Mouse (Mus musculus): ENCODE measurements at regions not wholly inside any gene's neighbourhood (a gene's known extent, or its start where the extent isn't known, plus 50 kb on each side); places are given as distances from the start of the nearest gene placed in this dataset.
"Not testable (repeated sequence)": the region's sequence is repeated elsewhere in the genome, so short reads cannot be mapped to it uniquely, and the experiment has no call there.

DNA sequence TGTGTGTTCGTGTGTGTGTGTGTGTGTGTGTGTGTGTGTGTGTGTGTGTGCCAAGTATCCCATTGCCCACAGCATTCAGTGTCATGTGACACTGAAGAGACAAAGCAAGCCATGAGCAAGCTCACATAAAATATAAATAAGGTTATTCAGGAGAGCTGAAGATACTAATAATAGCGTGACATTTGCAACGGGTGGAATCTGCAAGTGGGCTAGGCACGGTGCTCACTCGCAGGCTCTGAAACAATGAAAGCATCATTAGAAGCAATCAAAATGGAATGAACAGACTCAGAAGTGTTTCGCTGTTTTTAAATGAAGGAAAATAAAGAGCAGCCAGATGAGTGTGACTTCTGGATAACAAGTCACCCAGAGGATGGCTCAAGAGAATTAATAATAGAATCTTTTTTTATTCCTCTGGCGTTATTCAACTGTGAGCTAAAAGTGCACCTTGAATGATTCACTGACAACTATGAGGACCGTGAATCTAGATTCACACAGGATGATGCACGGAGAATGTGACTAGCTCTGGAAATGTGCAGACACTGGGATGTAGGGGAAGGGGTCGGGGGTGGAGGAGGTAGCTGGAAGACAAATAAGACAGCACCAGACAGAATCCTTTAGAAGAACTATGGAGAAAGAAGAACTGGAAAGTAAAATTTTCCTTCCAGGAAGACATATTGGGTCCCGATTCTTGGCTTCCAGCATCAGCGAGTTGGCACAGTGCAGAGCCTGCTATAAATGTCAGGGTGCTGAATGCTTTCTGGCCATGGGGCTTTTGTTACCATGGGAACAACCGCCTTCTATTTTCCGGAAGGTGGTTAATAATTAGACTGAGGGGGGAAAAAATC lies 55.3 kb downstream of the Actbl2 start:
- DNase-seq: no peak

DNA sequence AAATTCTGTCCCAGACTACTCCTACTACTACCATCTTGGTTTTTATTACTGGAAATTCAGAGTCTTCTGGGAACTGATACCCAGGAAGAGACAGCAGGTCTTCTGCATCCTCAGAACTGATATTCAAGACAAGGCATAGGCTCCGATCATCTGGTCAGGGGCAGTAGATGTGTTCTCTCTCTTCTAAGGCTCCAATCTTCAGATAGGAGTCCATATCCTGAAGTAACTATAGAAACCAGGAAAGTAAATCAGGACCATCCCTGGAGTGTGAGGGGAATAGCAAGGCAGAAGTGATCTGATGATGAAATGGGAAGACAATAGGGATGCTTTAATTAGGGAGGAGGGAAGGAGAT lies 55.9 kb downstream of the Actbl2 start:
- DNase-seq: no peak

DNA sequence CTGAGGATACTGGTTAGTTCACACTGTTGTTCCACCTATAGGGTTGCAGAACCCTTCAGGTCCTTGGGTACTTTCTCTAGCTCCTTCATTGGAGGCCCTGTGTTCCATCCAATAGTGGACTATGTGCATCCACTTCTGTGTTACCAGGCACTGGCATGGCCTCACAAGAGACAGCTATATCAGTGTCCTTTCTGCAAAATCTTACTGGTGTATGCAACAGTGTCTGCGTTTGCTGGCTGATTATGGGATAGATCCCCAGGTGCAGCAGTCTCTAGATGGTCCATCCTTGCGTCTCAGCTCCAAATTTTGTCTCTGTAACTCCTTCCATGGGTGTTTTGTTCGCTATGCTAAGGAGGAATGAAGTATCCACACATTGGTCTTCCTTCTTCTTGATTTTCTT lies 58.7 kb downstream of the Actbl2 start:
- DNase-seq: not testable (repeated sequence)

DNA sequence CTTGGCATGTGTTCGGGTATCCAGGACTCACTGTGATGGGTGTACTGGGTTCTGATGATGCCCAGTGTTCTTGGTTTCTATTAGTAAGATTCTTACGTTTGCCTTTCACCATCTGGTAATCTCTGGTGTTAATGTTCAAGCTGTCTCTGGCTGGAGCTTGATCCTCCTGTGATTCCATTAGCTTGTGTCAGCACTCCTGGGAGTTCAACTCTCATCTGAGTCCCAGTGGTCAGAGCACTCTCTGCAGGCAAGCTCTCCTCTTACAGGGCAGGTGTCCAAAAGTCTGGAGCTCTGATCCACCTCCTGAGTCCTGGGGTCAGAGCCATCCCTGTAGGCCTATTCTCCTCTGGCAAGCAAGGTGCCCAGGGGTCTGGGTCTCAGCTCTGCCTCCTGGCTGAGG lies 63.1 kb downstream of the Actbl2 start:
- peak; percentile 35 for DNase-seq

DNA sequence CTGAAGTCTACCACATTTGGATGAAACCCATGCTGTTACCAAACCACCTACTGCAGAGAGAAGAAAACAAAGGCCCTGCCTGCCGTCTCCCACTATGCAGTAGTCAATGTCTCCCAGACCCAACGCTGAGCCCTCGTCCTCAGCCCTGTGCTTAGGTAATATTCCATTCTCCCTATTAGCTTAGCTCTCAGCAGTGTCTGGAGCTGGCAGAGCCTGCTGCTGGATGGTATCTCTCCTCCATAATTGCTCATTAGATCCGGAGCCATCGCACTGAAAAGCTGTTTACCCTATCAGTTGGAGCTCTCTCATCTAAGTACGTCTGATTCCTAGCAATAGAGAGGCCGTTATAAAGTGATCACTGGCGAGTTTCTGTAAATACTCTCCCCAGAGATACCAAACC lies 68.4 kb downstream of the Actbl2 start:
- DNase-seq: no peak

DNA sequence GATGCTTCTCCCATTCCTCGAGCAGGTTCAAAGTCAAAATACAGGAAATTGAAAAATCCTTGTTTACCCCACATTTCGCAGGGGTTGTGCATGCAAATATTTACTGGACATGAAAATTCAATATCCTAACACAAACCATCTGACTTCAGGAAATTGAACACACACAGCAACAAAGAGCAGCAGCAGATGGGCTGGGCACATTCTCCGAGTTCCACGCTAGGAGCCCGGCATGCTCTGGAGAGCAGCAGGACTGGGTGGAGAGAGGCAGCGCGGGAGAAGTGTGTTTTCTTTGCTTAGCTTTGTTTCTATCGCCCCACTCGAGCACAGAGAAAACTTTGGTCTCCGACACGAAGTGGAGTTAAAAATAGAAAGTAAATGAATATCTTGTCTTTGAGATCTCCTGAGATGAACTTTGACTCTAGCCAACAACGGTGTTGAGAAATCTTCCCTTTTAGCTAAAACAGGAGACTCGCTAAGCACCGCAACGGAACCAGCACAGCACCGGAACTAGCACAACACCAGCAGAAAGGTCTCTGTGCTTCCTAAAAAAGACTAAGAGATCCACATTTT lies 71.4 kb downstream of the Actbl2 start:
- DNase-seq: peak; percentile 7

DNA sequence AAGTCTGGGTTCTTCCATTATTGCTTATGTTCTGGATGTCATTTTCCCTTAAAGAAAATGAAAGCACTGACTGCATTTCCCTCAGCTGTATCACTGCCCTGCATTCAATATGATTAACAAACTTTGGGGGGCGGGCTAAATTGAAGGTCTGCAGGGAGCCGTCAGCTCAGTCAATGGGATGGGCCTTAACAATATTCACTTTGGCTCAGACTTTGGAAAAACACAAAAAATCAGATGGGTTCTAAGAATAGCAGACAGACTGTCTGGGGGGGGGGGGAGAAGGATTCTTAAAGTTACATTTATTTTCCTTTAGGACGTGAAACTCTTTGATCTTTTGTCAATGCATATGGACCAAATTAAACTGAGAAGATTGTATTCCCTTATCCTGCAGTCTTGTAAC lies 78.2 kb downstream of the Actbl2 start:
- DNase-seq: no peak

DNA sequence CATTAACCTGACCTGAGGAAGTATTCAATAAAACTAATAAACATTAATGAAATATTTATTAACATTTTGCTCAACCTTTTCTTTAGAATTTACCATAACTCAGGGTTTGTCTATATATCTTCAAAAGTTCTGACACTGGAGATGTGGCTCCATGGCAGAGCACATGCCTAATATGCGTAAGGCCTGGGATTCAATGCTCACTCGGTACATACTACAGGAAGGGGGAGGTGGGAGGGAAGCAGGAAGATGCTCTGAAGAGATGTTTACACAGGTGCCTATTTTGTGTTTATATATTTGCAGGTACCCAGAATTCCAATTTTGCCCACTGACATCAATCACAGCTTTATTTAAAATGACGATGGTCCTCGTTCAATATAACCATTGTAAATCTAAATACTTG lies 79.0 kb downstream of the Actbl2 start:
- no peak for DNase-seq

DNA sequence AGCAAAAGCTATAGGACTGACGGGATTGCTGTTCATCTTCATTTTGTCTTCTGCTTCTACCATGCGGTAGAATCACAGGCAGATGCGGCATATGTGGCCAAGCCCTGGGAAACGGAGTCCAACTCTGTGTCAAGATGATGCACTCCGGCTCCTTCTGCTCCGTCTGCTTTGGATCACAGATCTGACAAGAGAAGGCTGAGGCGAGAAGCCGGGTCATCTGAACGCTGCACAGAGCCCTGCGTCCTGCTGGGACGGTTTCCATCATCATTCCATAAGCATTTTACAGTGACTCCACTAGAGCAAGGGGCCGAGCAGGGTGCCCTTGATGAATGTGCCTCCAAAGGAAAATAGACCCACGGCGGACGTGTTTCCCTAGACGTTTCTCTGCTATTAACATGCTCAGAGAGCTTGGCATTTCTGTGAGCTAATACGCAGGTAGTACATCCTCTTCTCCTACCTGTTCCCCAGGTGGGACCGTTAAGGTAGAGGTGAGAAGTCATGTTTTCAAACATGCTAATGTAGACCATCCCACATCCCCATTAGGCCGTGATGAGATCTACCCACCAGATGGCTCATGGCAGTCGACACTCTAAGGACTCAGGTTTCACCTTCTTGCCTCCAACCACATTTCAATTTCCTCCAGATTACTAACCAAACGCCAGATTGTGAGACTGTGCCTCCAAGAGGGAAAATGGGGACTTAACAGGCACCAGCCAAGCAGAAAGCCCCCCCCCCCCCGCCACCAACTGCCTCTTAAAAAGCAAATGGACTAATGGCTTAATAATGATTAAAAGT lies 79.6 kb downstream of the Actbl2 start:
- no peak for DNase-seq

DNA sequence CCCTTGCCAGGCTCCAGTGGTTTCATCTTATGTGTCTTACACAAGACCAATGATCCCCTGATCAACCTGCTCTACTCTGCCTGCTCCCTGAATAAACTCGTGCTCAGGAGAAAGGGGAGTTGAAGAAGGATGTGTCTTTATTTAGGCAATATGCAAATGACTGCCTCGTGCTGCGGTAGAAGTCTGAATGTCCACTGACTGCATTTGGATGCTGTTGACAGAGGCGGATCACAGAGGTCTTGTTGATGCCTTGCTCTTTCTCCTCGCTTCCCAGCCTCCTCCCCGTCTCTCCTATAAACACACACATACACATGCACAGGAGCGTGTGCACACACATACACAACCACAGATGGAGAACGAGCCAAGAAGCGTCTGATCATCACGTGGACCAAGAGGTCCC lies 90.2 kb downstream of the Actbl2 start:
- no peak for DNase-seq

DNA sequence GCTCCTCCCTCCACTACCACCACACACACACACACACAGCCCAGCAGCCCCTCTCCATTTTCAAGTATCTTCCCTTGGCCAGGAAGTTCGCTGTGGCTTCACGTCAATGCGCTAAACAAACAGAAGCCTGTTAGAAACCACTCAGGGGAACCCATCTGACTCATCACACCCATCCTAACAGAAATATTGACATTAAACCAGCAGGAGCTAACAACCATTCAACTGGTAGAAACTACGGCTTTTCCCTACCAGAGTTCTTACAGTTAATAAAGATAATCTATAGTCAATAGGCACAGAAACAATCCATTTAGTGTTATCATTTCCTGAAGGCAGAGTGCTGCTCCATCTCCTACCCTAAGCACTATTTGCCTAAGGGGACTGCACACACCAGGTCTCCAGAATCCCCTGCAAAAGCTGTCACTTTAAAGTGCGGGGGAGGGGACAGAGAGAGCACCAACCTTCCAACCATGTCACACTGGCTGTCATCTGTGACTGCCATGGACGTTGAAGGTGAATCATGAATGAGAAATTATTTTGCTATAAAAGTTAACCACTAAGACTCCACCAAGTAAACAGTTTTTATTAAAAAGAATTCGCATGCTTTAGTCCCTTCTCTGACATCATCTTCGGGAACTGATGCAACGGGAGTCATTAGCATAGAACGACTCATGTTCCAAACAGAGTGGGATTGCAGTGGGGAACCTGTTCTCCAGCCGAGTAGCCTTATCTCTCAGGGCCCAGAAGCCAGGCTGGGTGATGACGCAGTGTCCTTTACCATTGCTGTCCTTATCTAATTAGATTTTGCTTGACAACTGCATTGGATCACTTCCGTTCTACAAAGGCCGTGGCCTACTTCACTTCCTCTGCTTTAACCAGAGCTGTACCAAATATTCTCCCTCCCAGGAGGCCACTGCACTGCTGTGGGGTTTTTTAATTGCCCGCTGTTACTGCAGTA lies 91.0 kb downstream of the Actbl2 start:
- no peak for DNase-seq

DNA sequence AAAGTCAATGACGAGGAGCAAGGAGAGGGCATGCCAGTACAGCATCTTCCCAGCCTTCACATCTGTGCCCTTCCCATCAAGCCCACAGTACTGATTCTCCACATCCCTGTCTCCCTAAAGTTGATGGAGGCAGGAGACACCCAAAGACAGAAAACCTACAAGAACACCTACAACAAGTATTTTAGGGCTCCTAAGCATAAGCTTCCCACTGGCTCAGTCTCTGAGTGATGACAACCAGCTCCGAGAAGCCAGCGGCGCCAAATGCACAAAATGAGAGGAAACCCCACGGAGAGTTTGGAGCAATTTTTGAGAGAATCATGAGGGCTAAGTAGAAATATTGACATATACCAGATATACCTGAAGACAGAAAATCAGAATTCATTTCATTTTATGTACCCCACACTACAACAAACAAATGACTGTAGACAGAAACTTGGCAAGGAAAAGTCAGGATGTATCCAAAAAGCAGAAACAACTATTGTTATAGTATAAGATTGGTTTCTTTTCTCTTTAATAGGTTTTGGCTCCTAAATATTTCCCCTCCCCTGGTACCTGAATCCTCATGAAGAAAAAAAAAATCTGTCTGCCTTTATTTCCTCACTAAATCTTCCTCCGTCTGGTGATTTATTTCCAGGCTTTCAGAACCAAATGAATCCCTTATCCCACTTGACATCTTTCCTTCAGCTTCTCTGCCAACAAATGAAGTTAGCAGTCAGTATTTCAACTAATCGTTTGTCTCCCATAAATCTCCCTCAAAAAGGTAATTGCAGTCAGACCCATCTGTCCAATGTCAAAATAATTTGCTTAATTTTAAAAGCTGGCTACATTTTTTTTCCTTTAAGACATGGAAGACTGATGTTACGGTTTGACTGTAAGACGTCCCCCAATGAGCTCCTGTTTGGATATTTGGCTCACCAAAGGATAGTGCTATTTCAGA lies 102.0 kb downstream of the Actbl2 start:
- DNase-seq: no peak

DNA sequence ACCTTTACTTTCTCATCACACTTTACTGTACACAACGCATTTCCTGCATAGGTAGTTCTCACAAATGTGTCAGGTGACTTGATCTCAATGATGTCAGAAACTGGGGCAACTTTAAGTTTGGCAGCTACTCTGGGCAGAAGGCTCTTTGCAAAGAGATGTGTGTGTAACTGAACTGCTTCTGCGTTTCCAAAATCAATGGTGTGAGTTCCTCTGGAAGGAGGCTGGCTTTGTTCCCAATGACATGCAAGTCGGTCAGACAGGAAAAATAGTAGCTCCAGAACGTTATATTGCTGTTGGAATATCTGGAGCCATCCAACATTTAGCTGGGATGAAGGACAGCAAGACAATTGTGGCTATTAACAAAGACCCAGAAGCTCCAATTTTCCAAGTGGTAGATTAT lies 106.6 kb downstream of the Actbl2 start:
- no peak for DNase-seq

DNA sequence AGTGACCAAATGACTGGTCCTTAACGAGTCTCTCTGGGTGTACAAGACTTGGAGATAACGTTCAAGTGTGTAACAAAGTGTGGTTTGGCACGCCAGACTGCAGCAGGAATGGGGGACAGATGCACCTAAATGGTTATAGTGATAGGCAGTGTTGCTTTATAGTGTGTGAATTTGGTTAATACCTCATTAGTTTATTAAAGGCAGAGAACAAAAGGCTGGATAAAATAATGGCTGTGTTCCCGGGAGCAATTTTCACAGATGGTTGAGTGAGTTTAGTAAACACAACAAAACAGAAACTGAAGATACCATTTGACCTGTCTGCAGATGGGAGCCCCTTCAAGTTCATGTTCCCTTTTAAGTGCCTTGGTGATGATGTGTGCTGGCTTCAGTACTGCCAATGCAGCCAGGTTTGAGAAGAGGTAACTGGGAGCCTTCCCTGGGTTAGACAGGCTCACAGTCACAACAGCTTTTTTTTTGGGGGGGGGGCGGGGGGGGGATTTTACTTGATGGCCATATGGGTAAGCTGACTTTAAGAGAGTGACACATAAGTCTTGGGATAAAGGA lies 108.4 kb downstream of the Actbl2 start:
- DNase-seq: no peak

DNA sequence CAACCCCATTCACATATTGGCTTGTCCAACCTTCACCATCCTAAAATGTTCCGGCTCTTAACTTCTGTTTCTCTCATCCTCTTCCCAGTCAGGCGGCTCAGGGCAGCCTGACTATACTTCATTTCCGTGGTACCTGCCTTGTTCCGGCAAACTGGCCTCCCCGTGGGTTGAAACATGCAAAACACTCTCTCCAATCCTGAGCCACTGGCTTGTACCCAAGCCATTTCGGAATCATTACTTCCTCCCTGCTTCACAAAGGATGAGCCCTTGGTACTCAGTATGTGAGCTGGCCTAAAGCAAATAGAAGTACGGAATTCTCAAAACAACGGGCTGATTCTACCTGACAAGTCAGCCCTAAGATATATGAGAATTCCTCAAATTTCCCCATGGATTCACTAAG lies 112.1 kb downstream of the Actbl2 start:
- DNase-seq: no peak

DNA sequence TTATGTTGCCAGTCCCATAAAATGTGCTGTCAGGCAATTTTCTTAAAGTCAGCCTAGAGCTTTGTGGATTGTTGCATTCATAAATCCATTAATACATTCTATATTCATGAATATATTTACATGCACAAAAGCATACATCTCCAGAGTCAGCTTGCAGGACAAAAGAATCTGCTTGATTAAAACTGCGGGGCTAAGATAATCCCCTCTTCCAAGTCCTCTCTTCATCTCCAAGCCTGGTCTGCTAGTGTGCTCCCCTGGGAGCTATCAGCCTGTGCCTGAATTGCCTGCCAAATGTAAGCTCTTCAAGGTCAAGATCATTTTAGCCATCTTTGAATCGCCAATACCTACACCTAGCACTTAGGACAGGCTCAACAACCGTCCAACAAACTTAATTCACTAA lies 112.8 kb downstream of the Actbl2 start:
- DNase-seq: no peak

DNA sequence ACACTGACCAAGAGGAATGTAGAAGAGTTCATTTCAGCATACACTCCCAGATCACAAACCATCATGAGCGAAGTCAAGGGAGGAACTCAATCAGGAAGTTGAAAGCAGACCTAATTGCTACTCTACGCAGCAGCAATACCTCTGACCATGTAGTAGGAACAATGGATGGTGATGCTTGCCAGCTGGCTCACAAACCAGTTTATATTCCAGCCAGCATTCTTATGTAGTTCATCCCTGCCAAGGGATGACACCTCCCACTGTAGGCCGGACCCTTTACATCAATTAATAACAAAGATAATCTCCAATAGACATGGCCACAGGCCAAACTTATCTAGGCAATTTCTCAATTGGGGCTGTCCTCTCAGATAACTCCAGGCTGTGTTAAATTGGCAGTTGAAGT lies 115.1 kb downstream of the Actbl2 start:
- DNase-seq: no peak

DNA sequence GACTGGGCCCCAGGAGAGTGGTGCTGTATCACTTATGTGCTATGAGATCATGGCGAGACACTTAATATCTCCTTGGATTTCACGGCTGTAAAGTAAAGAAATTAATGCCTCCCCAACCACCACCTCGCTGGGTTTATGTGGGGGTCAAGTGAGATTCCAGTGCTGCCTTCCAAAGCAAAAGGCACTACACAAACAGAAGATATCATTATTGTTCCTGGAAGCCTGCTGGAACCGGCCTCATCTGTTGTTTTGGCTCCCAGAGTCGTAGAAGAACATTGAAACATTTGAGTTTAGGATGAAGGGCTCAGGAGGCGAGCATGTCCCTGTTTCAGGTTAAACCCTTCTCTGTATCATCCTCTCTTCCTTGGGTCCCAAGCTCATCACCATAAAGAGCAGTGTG lies 116.6 kb downstream of the Gpbp1 start:
- no peak for DNase-seq

DNA sequence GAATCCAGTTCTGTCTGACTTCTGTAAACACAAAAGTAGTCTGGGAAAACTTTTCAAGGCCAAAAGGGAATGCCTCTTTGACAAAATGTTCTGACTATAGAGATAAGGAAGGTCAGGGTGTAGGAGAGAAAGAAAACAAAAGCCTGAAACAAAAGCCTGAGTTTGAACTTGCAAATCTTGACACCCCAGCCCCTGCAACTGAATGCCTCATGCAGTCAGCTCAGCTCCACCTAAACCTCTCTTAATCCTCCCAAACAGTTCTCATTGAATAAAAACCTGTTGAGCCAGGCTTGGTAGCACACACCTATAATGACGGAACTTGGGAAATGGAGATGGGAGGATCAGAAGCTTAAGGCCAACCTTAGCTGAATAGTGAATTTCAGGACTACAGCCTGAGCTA lies 116.1 kb downstream of the Gpbp1 start:
- no peak for DNase-seq
